Mouse (Mus musculus) spleen, adult 2 months (tissue): ENCODE measurements around the gene Zfp281. TPM values are rescaled to one million over a fixed set of nuclear protein-coding genes. Genes with fewer than 3 reads are reported as not detected.

Experiments
- DNase-seq, 2 experiments: peaks; one replicate each; pipeline versions ENCODE4 v3.0.0 to v3.0.0-alpha.2; 2012 to 2021; ENCODE audit warnings: low spot score in 2 of 2, low read depth in 1 of 2
- H3K27ac ChIP-seq: fragments of 200-500 bp; 2 replicates; pipeline ENCODE4 v1.5.1; 2012; ENCODE audit warnings: low read length, inconsistent platforms; ENCODE audit not compliant: insufficient read depth
- H3K27me3 ChIP-seq: fragments of 200-500 bp; 2 replicates; pipeline ENCODE4 v1.6.1; 2012; ENCODE audit warnings: mild to moderate bottlenecking, moderate library complexity, low read length, inconsistent platforms; ENCODE audit not compliant: control insufficient read depth, insufficient read depth
- H3K36me3 ChIP-seq: fragments of 200-500 bp; 2 replicates; pipeline ENCODE4 v1.6.1; 2012; ENCODE audit warnings: mild to moderate bottlenecking, low read length, inconsistent platforms; ENCODE audit not compliant: control insufficient read depth, insufficient read depth
- H3K4me1 ChIP-seq: fragments of 200-500 bp; 2 replicates; pipeline ENCODE4 v1.6.1; 2011; ENCODE audit warnings: inconsistent platforms; ENCODE audit not compliant: control insufficient read depth, insufficient read depth, insufficient read length
- H3K4me3 ChIP-seq: fragments of 200-500 bp; 2 replicates; pipeline ENCODE4 v1.5.1; 2011; ENCODE audit warnings: mild to moderate bottlenecking, inconsistent platforms; ENCODE audit not compliant: insufficient read depth, insufficient read length; ENCODE audit errors: extremely low read depth
- CTCF ChIP-seq: fragments of 200-500 bp; IDR thresholded peaks from 2 replicates; pipeline ENCODE4 v1.5.1; 2011; ENCODE audit warnings: mild to moderate bottlenecking, inconsistent platforms; ENCODE audit not compliant: insufficient read depth, insufficient read length, insufficient replicate concordance; ENCODE audit errors: extremely low read depth
- POLR2A ChIP-seq: fragments of 200-500 bp; IDR thresholded peaks from 2 replicates; pipeline ENCODE4 v1.6.1; 2011; ENCODE audit warnings: low read depth, low read length, inconsistent platforms
- WGBS: fragments of 180-500 bp; shearing (Covaris S2); methylation state at CpG from one replicate; pipeline ENCODE4 v1.1.7; 2018; 5-methylcytosine and 5-hydroxymethylcytosine counted together
- polyA plus RNA-seq: library from polyadenylated mRNA; depleted of rRNA; stranded (reverse); fragments of >200 nt; gene quantifications from 2 replicates; pipeline ENCODE4 v1.2.3, GENCODE M21; 2012

Zfp281 gene
- polyA plus RNA-seq, 1 experiment, result 1.9 TPM

DNA sequence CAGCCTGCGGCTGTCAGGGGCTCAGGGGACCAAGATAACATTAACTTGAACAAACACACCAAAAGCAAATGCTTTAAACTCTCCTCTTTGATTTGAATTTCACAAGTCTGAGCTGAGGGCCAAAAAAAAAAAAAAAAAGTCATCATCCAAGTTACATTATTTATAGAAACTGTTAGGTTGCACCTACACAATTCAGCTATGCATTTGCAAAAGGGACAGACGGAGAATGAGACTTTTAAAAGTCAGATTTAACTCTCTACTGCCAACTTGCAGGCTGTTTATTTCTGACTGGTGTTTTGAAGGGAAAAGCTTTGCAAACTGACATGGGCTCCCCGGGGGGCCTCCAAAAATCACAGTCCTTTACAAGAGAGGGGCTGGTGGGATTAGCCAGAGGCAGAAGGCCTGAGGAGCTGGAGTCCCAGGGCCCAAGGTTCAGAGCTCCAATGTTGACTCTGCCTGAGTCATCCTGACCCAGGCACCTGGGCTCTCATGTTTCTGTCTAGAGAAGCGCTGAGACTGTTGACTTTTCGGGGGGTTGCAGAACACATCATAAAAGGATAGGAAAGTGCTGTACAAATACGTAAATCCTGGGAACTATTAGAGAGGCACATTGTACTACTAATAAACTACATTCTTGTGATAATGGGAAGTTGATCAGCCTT is 40.4 kb downstream of the Zfp281 start:
- Histone ChIP-seq H3K27ac (no peak overlapping the region), H3K4me1 (no peaks in the 10 kb centered on the region), H3K36me3 (no peaks in the 10 kb centered on the region), H3K27me3 (no peaks in the 10 kb centered on the region), H3K4me3 (no peak overlapping the region)
- TF ChIP-seq CTCF (no peak), POLR2A (no peak)
- no peak for DNase-seq
- 89% methylated on average over 6 of the region's 6 CpGs for WGBS

DNA sequence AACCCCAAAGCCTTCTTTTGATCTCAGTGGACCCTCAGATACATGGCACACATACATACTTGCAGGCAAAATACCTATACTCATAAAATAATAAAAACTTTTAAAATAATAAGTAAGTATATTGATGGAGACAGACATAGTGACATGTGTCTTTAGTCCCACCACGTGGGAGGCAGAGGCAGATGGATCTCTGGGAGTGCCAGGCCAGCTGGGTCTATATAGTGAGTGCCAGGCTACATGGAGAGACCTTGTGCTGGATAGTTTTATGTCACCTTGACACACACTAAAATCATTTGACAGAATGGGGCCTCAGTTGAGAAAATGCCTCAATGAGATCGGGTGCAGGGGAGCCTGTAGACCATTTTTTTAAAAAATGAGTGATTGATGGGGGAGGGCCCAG is 41.8 kb downstream of the Zfp281 start:
- WGBS, result 76% methylated on average over 2 of the region's 2 CpGs
- no peak for TF ChIP-seq POLR2A
- no peak for TF ChIP-seq CTCF
- no peak for DNase-seq
- Histone ChIP-seq H3K27me3 (no peaks in the 10 kb centered on the region), H3K36me3 (no peaks in the 10 kb centered on the region), H3K4me3 (no peak overlapping the region), H3K4me1 (no peaks in the 10 kb centered on the region), H3K27ac (no peak overlapping the region)

DNA sequence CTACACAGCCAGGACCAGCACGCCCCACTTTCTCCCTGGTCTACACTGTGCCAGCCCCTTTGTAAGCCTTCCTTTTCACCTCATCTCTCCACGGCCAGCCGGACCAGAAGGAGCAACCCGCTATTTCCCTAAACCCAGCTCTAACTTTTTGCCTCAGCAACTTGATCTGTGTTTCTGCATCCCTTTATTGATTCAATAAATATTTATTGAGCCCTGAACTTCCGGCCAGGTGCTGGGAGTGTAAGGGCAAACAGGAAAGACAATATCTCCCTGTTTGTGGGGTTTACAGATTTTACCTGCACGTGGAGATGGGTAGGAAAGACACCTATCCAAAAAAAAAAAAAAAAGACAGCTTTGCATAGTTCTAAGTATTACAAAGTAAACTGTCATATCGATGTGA is 45.2 kb downstream of the Zfp281 start:
- H3K27ac ChIP-seq, result no peak overlapping the region
- H3K36me3 ChIP-seq, result no peaks in the 10 kb centered on the region
- no peaks in the 10 kb centered on the region for H3K27me3 ChIP-seq
- 82% methylated on average over 7 of the region's 7 CpGs for WGBS
- DNase-seq, result no peak
- no peak overlapping the region for H3K4me3 ChIP-seq
- peaks cover 4% of the 10 kb centered on the region; the same call in 1 of the 2 replicates for H3K4me1 ChIP-seq
- TF ChIP-seq POLR2A (no peak), CTCF (no peak)

DNA sequence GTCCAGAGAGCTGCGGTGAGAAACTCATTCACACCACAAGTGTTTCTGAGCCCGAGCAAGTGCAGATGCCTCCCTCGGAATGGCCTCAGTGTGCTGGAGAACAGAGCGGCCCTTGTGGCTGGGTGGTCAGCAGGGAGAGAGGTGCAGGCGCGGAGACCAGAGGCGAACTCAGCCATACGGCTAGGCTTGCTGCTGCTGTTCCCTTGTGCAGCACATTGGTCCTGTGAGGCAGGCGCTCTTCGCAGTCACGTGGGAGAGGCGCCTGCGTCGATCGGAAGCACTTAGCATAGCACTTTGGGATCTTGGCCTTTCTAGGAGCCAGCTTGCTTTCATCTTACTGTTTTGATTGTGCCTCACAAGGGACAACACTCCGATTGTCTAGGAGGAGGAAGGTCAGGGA is 45.7 kb downstream of the Zfp281 start:
- no peaks in the 10 kb centered on the region for H3K27me3 ChIP-seq
- H3K4me1 ChIP-seq, result peaks cover 4% of the 10 kb centered on the region; the same call in 1 of the 2 replicates
- no peak overlapping the region for H3K27ac ChIP-seq
- TF ChIP-seq POLR2A (no peak), CTCF (no peak)
- no peak for DNase-seq
- H3K4me3 ChIP-seq, result no peak overlapping the region
- no peaks in the 10 kb centered on the region for H3K36me3 ChIP-seq
- WGBS, result 86% methylated on average over 16 of the region's 16 CpGs

DNA sequence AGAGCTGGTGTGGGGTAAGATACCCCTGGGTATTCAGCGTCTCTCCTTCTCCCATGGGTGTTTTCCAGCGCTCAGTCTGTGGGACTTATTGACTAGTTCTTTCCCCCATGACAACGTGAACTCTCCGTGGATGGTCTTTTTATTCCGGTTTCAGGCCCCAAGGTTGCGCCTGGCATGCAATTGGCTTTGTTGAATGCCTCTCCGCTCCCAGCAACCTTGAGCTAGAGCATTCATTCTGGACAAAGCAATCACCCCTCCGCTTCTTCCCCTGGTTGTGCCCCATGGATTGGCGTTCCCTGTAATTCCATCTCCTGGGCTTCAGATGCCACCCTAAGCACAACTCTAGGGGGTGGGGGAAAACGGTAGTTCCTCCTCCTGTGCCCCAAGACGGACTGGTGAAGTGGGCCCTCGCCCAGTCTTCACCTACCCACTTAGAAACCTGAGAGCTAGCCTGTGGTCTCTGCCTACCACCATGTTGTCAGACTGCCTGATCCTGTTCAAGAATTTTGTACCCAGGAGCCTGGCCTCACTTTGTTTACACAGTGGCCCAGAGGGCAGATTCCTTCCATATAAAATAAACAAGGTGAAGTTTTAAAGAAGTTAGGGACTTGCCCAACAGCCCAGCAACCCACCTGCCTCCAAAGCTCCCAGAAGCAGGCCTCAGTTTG is 47.2 kb downstream of the Zfp281 start:
- Histone ChIP-seq H3K36me3 (no peaks in the 10 kb centered on the region), H3K27me3 (no peaks in the 10 kb centered on the region), H3K4me3 (no peak overlapping the region), H3K4me1 (peaks cover 4% of the 10 kb centered on the region; the same call in 1 of the 2 replicates), H3K27ac (peak overlapping the region; percentile 81)
- no peak for DNase-seq
- TF ChIP-seq POLR2A (no peak), CTCF (no peak)
- 85% methylated on average over 12 of the region's 12 CpGs for WGBS

DNA sequence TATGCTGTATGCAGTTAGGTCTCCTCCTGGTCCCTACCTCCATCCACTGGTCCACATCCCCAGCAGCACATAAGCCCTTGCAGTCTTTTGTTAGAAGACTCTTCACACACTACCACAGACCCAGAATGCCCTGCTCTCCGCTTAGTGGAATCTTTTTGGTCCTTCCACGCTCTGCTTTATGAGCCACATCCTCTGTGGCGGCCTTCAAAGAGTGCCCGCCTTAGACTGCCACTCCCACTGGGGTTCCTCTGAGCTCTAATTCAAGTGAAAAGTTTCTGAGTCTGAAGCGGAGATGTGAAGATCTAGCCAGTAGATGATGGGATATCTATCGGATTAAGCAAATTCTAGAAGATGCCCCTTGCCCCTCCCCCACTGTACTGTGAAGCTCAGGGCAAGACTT is 47.9 kb downstream of the Zfp281 start:
- Histone ChIP-seq H3K4me1 (peaks cover 4% of the 10 kb centered on the region; the same call in 1 of the 2 replicates), H3K4me3 (no peak overlapping the region), H3K27ac (peak overlapping the region; percentile 81), H3K36me3 (no peaks in the 10 kb centered on the region), H3K27me3 (no peaks in the 10 kb centered on the region)
- TF ChIP-seq POLR2A, result no peak
- TF ChIP-seq CTCF, result no peak
- WGBS, result 51% methylated on average over 6 of the region's 6 CpGs
- peak; percentile 40 to 44 for DNase-seq

DNA sequence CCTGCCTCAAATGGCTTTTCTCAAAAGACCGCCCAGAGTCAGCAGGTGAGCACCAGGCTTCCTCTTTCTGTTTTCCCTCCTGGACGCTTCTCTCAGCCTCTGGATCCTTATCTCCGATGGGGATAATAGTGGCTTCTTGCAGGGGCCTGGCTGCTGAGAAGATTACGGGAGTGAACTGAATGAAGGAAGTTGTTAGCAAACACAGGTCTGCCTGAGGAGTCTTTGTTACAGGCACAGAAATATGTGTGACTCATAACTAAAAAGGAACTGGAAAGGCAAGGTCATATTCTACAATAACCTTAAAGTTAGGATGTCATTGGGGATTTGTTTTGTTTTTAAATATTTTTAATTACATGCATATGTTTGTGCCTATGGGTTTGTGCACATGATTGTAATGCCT is 48.6 kb downstream of the Zfp281 start:
- no peak for DNase-seq
- Histone ChIP-seq H3K27ac (no peak overlapping the region), H3K4me1 (peaks cover 4% of the 10 kb centered on the region; the same call in 1 of the 2 replicates), H3K4me3 (no peak overlapping the region), H3K27me3 (no peaks in the 10 kb centered on the region), H3K36me3 (no peaks in the 10 kb centered on the region)
- WGBS, result 65% methylated on average over 4 of the region's 4 CpGs
- TF ChIP-seq CTCF (no peak), POLR2A (no peak)
